Mouse (Mus musculus) gastrocnemius, postnatal 36 days (tissue): Measurements from ENCODE around the gene Csrnp2. TPM values are rescaled to one million over a fixed set of nuclear protein-coding genes. Genes with fewer than 3 reads are reported as not detected.
"Not testable (repeated sequence)": the region's sequence is repeated elsewhere in the genome, so short reads cannot be mapped to it uniquely, and the experiment has no call there.

Source experiments
- DNase-seq, 2 experiments: peaks; one replicate each; pipeline ENCODE4 v3.0.0; 2022
- intact Hi-C: fragments of 180-260 bp; cut with DNase I; formaldehyde crosslinking; loops from one replicate; pipeline ENCODE4 v1.15.1; 2025
- long read RNA-seq, 2 experiments: library from polyadenylated mRNA; stranded (forward); transcript quantifications; one replicate each; pipeline ENCODE4 v2.0.0; 2021
- total RNA-seq, 2 experiments: library from RNA; stranded (reverse); gene quantifications; 2 replicates each; pipeline ENCODE4 v1.2.3; 2021

The Csrnp2 gene
- 1 to 10 TPM; 2.3 to 2.5 TPM for total RNA-seq
- long read RNA-seq, experiment 1 = 0 reads
- long read RNA-seq, experiment 2, partial matches to known transcripts = 0 of 1 reads
- long read RNA-seq, experiment 2, other reads (novel, unspliced or antisense) = 1 of 1 reads

DNA sequence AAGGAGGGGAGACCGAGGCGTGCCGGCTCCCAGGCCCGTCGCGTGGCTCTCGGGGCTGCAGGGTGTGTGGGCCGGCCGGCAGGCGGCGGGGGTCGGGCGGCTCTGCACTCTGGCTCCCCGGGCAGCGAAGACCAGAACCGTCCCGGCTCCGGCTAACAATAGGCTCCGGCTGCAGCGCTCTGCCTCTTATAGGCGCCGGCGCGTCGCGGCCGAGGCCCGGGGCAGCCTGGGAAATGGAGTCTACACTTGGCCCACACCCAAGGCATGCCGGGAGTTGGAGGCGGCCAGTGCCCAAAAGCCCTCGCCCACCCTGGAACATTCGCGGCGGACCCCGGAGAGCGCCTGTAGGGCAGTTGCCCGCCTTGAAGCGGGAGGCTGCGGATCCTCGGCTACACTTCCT lies at the start of gene Csrnp2:
Gene Csrnp2, minus strand, starts transcription at position 387 of the 400 bp plus-strand sequence.
- peak; percentile 81 to 89 for DNase-seq
- intact Hi-C loops = no loop called here

DNA sequence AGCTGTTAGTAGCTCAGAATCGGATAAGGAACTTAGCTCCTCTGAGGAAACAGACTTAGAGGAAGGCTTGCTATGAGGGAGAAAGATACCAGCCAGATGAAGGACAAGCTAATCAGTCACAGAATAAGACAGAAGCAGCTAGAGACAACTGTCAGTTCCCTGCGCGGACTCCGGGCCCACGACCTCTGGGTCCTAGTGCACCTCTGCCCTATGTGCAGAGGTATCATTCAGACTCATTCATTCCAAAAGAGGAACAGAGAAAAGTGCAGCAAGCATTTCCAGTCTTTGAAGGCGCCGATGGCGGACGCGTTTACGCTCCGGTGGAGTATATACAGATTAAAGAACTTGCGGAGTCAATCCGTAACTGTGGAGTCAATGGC lies 48.4 kb upstream of the Csrnp2 start:
- DNase-seq = not testable (repeated sequence)
- intact Hi-C loops = loop anchor here (5.0 kb wide), 1 partner anchor 139 kb away; no protein-coding TSS in a partner anchor

DNA sequence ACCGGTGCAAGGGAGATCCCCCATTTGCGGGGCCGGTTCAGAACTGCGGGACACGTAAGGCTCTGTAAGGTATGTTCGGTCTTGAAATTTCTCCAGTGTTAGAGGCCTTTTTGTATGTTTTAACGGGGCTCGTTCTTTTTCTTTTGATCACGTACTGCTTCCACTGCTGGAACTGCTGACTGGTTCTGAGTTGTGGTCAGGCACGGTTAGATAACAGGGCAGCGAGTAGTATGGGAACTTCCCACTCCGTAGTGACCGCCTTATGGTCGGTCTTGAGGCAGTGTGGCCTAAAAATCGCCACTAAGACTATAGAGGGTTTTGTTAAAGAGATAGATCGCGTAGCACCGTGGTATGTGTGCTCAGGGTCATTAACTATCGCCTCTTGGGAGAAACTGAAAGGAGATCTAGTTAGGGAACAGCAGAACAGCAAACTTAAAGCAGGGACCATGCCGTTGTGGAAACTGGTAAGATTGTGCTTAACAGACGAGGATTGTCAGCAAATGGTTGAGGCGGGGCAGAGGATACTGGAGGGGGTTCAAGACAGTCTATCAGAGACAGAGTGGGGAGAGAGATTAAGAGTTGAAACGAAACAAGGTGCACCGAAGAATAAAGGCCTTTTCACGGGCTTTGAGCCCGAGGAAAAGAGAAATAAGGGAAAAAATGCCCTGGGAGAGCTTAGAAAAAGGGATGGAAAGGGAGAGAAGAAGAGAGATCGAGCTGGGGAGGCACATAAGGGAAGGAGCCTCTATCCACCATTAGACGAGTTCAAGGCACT lies 47.8 kb upstream of the Csrnp2 start:
- intact Hi-C loops = loop anchor here (5.0 kb wide), 1 partner anchor 139 kb away; no protein-coding TSS in a partner anchor

DNA sequence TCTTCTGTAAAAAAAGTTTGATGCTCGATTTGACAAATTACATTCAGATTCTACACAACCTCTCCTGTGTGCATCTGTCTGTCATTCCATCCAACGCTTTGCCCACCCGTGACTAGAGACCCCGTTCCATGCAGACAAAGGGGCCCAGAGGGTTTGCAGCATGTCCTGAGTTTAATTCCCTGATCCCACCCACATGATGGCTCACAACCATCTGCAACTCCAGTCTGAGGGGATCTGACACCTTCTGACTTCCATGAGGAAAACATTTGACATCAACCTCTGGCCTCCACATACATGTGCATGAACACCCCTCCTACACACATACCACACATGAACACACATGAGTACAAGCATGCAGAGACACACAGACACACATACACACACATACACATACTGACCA lies 46.1 kb upstream of the Csrnp2 start:
- intact Hi-C loops = loop anchor here (5.0 kb wide), 1 partner anchor 141 kb away; no protein-coding TSS in a partner anchor
- DNase-seq = no peak

More for the DNA sequence above, 47.8 kb upstream of the Csrnp2 start:
- DNase-seq = not testable (repeated sequence)

DNA sequence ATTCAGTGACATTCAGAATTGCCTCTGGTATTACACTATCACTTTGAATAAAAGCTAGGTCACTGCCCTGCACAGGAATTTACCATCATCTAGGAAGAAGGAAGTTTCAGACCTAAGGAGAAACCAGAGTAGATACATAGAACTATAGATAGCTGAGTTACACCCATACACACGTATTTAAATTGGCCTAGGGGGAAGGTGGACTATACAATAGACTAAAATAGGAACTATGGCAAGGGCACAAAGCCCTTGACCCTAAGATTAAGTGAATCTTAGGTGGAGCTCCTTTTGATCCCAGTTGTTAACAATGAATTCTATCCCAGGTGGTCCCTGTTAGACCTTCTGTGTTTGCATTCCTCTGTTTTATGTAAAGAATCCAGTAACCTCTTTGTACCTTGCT lies 45.7 kb upstream of the Csrnp2 start:
- intact Hi-C loops = loop anchor here (5.0 kb wide), 1 partner anchor 141 kb away; no protein-coding TSS in a partner anchor
- DNase-seq = not testable (repeated sequence)

DNA sequence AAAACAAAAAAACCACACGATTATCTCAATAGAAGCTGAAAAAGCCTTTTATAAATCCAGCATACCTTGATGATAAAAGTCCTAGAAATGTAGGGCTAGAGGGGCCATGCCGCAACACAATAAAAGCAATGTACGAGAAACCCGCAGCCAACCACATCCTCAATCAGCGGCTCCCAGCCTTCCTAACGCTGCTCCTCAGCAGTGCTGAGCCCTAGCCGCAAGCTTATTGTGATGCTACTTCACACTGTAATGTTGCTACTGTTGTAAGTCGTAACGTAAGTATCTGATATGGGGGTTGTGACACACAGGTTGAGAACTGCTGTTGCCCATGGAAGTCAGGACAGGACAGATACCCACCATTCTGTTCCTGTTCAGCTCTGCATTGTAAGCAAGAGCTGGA lies 44.1 kb upstream of the Csrnp2 start:
- no peak for DNase-seq
- intact Hi-C loops = loop anchor here (2.0 kb wide), 1 partner anchor 73 kb away; no protein-coding TSS in a partner anchor

DNA sequence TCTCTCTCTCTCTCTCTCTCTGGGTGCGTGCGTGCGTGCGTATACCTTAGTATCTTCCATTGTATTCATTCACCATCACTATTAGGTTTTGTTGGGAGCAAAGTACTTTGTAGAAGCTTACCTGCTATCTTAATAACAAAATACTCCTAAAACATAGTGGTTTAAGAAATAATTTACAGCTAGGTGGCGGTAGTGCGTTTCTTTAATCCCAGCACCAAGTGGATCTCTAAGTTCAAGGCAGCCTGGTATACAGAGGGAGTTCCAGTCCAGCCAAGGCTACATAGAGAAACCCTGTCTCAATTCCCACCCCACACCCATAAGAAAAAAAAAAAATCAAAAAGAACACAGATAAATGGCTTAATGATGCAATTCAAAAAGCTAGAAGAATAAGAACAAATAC lies 42.6 kb upstream of the Csrnp2 start:
- intact Hi-C loops = loop anchor here (2.0 kb wide), 1 partner anchor 75 kb away; no protein-coding TSS in a partner anchor
- no peak for DNase-seq

DNA sequence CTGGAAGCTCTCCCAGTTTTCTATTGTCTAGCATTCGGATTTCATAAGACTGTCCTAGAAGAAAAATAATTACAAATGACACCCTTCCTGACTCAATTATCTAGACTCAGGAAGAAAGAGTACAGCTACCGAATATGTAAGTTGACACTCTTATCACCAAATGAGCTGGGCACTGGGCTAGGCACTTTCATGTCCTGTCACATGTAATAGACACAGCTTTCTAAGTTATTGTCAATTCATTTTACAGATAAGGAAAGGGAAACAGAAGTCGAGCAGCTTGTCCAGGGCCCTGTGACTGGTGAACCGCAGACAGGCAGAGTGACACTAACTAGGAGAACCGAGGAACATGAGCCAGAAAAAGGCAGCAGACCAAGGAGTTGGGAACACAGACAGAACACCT lies 32.6 kb upstream of the Csrnp2 start:
- intact Hi-C loops = no loop called here
- DNase-seq = no peak

DNA sequence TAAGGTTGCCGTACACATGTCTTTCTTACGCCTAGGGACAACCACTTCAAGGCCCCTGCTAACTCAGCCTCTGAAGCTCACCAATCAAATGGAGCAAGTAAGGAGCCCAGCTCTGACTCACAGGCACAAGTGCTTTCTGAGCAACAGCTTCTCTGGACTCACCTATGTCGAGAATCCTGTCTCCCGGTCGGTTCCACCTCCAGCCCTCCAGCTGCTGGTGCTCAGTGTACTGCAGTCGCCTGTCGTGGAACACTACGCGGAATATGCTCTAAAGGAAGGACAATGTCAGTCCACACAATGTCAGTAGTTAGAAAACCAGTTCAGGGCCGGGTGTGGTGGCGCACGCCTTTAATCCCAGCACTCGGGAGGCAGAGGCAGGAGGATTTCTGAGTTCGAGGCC lies 30.1 kb upstream of the Csrnp2 start:
- intact Hi-C loops = no loop called here
- DNase-seq = no peak

DNA sequence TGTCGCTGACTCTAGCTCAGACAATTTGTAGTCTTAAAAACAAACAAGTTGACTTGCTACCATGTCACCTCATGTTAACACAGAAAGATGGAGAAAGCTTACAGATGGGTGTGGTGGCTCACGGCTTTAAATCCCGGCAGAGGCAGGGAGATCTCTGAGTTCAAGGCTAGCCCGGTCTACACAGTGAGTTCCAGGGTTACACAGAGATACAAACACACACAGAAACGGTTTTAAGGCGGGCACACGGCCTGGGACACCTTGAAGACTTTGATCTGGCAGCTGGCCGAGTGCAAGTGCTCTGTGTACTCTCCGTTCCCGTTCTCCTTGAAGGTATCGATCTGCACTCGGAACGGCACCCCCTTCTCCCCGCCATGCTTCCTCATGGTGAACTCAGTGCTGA lies 25.0 kb upstream of the Csrnp2 start:
- no peak for DNase-seq
- intact Hi-C loops = no loop called here

DNA sequence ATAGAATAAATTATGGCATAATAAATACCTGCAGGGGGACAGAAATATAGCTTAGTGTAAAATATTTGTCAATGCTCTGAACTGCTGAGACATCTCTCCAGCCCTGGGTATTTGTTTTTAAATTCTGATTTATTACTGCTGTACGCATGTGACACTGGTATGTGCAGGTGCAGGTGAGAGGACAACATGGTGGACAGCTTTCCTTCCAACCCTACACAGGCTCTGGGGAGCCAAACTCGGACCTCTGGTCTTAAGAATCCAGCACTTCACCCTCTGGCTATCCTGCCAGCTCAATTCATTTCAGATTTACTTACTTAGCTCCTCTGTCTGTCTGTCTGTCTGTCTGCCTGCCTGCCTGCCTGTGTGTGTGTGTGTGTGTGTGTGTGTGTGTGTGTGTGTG lies 19.8 kb upstream of the Csrnp2 start:
- DNase-seq = no peak
- intact Hi-C loops = no loop called here

DNA sequence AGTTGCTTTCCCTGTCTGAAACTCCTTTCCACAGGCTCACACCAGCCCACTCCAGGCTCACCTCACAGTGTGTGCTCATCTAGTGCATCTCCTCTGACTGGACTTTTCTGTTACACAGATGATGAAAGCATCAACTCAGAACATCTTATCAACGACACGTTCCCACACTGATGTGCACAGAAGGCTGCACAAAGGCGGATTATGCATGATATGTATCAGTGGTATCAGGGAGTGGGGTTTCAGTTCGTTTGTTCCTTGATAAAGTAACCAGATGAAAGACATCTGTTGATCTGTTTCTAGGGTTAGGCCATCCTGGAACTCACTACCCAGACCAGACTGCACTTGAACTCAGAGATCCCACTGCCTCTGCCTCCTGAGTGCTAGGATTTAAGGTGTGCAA lies 18.1 kb upstream of the Csrnp2 start:
- no peak for DNase-seq
- intact Hi-C loops = no loop called here

DNA sequence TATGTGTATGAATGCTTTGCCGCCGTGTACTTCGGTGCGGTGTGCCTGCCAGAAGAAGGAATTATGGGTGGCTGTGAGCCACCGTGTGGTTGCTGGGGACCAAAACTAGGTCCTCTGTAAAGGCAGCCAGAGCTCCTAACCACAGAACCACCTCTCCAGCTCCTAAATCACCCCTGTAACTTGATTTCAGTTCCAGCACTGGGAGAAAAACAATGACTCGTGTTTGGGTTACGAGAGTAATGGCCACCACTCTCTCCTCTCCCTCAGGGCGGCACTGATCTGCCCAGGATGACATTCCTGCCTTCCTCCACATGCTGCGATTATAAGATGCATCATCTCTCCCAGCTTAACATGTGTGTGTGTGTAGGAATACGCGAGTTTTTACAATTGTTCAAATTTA lies 14.8 kb upstream of the Csrnp2 start:
- DNase-seq = no peak
- intact Hi-C loops = no loop called here

DNA sequence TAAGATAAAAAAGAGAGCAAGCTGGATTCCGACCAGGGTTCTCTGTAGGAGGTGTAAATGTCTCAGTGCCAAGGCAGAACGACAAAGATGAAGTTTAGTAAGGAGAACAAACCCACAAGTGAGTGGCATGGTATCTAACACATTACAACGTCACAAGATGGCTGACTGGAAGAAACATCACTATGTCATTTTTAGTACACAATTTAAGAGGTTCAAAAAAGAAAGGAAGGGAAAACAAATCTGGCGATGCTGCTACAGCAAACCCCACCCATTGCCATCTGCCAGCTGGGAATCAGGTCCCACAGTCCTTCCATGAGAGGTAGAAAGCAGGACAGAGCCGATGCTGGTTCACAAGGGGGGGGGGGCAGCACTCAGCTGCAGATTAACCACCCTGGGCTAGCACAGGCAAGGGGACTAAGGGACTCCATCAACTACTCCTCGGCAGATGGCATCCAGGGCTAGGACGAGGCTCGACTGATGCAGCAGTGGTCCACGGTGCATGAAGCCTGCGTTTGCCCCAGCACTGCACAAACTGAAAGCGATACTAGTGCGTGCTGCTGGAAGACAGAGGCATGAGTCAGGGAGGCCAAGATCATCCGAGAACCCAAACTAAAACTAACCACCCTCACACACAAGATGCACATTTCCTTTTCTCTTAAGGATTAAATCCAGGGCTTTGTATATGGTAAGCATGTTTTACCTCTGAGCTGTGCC lies 13.3 kb upstream of the Csrnp2 start:
- DNase-seq = no peak
- intact Hi-C loops = no loop called here

DNA sequence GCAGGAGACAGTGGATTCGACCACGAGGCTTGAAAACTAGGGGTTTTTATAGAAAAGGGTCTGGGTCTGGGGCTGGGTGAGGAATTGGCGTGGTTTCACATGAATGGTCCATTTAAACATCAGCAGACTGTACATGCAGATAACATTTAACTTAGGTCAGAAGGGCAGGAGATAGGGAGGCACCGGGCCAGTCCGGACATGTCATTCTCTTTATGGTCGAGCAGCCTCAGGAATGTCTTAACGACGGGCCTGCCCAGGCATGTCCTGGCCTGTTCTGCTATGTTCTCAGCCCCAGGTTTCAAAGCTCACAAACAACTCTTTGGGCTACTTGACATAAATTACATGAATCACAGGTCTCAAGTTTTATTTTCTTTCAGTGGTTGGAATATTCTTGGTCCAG lies 4.2 kb upstream of the Csrnp2 start:
- intact Hi-C loops, DNase-seq: not testable (repeated sequence)

DNA sequence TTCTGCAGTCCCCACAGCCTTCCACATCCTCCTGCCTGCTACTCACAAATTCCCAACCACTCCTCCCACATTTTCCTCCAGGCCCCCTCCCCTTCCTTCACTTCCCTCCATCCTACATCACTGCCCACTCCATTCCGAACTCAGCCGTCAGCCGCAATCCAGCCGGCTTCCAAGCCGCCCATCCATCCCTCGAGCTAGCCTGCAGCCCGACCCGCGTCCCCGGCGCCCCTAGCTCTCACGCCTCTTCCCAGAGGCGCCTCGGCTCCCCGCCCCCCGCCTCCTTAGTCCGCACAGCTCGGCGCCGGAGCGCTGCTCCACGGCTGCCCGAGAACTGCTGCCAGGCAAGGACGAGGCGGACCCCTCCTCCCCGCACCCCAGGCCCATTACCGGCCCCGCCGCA lies 641 bp downstream of the Csrnp2 start:
- no peak for DNase-seq
- intact Hi-C loops = no loop called here

DNA sequence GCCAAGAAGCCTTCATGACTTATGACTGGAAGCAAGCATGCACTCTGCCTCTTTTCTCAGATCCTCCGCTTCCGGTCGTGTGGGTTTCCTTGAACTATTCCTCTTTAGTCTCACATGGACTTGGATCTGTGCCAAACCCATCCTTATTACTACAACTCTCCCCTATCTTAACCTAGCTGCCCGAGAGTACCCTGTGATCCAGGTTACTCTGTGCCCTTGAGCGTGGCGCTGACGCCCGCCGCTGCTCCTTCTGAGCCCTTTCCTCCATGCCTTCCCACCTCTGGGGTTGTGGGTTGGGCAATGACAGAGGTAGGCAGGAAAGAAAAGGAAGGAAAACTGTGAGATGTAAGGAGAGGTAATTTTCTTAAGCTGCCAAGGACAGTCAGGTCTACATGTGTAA lies 3.3 kb downstream of the Csrnp2 start:
- no peak for DNase-seq
- intact Hi-C loops = no loop called here

DNA sequence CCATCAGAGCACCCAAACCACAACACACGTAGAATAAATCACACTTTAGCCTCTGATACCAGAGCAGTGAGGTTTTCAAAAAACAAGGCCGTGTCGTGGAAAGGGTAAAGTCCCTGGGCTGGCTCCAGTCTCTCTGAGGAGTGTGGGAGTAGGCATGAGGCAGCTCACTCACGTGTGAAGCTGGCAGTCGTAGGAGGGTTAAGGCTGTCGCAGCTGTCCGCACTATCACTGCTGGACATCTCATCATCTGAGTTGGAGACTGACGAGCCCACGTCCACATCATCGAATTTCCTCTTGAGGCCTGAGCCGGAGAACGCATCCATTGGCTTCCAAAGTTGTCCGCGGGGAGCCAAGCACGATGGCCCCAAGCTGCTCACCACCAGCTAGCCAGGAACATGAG lies 6.0 kb downstream of the Csrnp2 start:
- intact Hi-C loops = no loop called here
- DNase-seq = no peak

DNA sequence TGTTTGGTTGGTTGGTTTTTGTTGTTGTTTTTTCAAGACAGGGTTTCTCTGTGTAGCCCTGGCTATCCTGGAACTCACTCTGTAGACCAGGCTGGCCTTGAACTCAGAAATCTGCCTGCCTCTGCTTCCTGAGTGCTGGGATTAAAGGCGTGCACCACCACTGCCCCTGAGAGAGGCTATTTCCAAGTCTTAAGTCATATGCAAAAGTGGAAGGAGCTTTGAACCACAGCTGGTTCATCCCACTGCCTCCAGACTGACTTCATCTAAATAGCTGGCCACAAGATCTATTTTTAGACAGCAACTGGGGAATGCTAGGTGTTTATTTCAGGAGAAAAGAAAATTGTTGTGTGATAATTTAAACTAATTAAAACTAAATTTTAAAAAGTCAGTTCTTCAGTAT lies 7.0 kb downstream of the Csrnp2 start:
- intact Hi-C loops, DNase-seq: not testable (repeated sequence)

DNA sequence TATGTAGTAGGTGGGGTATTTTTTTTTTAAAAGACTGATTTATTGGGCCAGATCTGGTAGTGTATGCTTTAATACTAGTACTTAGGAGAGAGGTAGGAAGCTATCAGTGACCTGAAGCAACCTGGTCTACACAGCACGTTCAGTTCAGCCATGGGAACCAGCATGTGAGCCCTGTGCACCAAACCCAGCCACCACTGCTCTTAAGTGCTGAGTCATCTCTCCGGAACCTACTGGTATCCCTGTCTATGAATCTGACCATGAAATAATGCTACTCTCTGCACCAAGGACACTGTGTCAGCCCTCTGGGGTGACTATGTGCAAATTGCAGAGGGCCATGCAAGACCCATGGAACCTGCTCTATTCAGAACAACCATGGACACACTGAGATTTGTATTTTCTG lies 8.2 kb downstream of the Csrnp2 start:
- intact Hi-C loops = no loop called here
- no peak for DNase-seq

DNA sequence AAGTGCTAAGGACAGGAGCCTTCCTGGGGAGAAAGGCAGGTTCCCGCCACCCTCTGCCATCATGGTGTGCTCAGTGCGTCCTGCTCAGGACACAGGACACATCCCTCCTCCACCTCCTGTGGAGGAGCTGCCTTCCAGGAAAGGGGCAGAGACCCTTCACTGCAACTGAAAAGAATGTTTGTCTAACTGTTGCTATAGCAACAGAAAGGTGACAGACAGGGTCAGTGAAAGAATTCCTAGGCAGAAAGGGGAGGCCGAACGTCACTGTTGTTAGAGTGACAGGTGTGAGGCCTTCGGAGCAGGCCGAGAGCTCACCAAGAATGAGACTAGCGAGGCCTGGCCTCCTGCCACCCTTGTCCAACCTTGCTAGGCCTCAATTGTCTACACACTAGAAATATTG lies 8.8 kb downstream of the Csrnp2 start:
- intact Hi-C loops = no loop called here
- no peak for DNase-seq
